Mouse (Mus musculus) kidney, postnatal 14 days (tissue): ENCODE measurements at regions not wholly inside any gene's neighbourhood (a gene's known extent, or its start where the extent isn't known, plus 50 kb on each side); places are given as distances from the start of the nearest gene placed in this dataset.
A peak's percentile ranks its signal among the peaks of the same experiment; 100 is the strongest.

Experiments used
- DNase-seq: peaks from one replicate; pipeline ENCODE4 v3.0.0; 2022; ENCODE audit warnings: mixed read lengths

- DNase-seq: peak; percentile 64
These were observed 135.0 kb downstream of the Cemip2 start for GRCm38 (mm10) chr19:21913005-21913670.

DNA sequence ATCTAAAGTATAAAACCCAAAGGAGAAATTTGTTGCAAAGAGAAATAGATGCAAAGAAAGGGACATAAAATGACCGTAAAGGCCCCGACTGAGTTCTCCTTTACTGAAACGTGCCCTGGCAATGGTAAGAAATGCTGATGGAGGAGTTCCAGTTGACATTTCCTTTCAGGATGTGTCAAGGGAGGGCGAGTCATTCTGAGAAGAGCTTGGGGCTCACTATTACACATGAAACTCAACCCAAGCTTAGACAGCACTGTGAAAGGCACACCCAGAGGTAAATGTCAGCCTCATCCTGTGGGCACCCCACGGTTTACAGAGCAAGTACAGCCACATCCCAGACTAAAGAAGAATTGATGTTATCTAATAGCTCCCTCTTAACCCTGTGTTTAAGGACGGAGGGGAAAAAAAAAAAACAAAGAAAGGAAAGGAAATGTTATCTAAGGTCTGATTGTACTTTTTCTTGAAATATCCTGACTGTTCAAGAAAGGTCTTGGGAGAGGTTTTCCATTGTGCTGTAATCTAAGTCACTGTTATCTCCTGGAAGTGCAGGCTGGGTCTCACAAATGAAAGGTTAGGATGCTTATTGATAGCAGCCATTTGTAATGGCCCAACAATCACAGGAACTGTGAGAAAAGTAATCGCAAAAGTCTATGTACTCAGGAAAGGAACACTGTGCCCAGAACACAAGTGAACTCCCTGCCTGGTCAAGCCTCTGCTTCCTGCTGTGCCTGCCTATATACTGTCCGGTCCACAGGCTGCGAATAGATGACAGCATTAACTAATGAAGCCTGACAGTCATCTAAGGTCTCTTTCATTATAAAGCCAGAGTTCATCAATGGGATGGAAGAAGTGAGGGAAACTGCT lies 135.8 kb downstream of the Cemip2 start:
- peak; percentile 32 for DNase-seq

DNA sequence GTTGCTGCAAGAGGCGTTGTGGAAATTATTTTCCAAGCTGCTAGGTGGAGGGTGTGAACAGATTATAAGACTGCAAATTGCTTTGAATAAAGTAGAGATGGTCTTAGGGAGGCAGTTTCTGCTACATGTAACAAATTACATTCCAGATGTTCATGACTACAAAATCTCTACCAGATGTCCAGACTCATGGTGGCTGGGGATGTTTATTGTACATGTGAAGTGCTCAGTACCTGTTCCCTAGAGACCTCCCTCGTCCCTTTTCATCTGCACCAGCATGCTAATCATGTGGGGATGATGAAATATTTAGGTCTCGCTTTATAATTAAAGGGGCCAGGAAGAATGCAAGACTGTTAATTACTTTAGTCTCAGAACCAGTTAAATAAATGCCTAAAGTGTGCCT lies 136.5 kb downstream of the Cemip2 start:
- DNase-seq: no peak

GRCm38 (mm10) chr19:21918113-21918512 lies 140.0 kb downstream of the Cemip2 start:
- no peak for DNase-seq

DNA sequence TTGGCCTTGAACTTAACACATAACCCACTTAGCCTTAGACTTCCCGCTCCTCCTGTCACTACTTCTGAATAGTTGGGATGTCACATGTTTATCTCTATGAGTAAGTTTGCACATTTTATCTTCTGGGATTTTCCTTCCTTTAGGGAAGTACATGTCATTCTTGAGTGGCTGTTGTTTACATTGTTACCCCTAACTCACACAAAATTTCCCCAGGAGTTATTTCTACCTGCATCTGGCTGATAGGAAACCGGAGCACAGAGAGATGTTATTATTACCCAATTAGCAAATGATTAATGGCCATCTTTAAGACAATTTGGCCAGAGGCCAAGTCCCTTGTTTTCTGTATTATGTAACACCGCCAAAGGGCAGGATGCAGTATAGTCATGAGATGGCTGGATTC lies 140.9 kb downstream of the Cemip2 start:
- DNase-seq: no peak

GRCm38 (mm10) chr19:21940114-21940513 lies 162.0 kb downstream of the Cemip2 start:
- DNase-seq: no peak

DNA sequence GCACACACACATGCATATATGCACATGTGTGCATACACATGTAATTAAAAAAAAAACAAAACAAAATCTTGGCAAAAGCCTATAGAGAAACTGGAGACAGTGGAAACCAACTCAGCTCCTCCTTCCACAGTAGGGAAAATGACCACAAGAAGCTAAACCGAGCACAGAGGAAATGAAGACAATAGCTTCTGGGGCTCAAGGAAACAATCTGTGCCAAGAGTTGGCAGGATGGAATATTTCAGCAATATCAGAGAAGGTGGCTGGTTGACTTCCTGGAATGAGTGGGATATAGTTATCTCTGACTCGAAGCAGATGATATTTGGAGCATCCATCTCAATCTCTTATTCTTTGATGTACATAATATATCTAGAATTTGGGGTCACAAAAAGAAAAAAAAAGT lies 163.6 kb downstream of the Cemip2 start:
- peak; percentile 25 for DNase-seq

GRCm38 (mm10) chr19:21942286-21942685 lies 164.1 kb downstream of the Cemip2 start:
- peak; percentile 44 for DNase-seq

- DNase-seq: peak; percentile 48
These were observed 165.3 kb downstream of the Cemip2 start for GRCm38 (mm10) chr19:21943407-21943806.

- no peak for DNase-seq
These were observed 168.2 kb downstream of the Cemip2 start for GRCm38 (mm10) chr19:21946262-21946922.

DNA sequence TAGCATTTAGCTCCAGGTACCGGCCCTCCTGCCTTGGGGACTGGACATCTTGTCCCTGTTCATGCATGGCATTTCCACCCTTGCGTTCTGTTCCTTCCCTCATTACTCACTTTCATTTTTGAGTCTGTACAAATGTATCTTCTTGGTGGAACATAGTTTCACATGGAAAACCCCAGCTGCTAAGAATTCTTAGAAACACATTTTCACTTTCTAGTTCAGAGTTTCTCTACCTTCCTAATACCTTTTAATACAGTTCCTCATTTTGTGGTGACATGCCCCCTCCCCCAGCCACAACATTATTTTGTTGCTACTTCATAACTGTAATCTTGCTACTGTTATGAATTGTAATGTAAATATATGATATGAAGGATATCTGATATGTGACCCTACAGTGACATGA lies 169.9 kb downstream of the Cemip2 start:
- no peak for DNase-seq

GRCm38 (mm10) chr19:21962635-21963034 lies 176.2 kb upstream of the Trpm3 start:
- DNase-seq: no peak

GRCm38 (mm10) chr19:21989857-21990256 lies 149.0 kb upstream of the Trpm3 start:
- no peak for DNase-seq

DNA sequence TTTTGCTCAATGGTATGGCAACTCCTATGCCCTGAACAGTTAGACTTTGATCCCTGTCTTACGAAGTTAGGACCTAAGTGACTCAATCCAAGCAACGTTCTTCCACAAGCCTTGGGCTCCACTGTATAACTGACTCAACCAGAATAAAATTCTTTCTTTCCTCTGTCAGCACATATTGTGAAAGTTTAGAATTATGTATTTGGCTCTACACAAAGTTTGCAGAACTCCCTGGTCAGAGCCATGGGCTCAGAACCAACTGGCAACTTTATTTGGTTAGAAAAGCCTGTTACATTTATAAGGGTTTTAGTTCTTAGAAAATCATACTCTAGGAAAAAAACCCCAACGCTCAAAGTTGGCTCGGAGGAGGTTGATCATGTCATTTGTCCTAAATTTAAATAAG lies 147.9 kb upstream of the Trpm3 start:
- DNase-seq: peak; percentile 8

- DNase-seq: no peak
These were observed 147.4 kb upstream of the Trpm3 start for GRCm38 (mm10) chr19:21991413-21991812.

DNA sequence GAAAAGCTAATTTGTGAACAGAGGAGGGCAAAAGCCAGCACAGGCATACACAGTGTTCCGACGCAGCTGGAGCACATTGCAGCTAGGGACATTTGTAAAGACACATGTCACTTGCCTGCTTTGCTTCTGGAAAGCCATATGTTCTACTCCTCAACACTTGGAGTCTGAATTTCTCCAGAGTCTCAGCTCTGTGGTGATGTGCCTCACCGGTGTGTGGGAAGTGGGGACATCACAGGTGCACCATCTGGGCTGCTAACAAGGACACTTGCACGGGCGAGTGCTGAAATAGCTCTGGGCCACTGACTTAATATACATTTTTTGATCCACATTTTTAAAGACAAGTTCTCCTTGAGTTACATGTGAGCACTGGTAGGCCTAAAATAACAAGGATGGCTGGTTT lies 139.2 kb upstream of the Trpm3 start:
- DNase-seq: no peak

GRCm38 (mm10) chr19:22008053-22008935 lies 130.6 kb upstream of the Trpm3 start:
- no peak for DNase-seq

DNA sequence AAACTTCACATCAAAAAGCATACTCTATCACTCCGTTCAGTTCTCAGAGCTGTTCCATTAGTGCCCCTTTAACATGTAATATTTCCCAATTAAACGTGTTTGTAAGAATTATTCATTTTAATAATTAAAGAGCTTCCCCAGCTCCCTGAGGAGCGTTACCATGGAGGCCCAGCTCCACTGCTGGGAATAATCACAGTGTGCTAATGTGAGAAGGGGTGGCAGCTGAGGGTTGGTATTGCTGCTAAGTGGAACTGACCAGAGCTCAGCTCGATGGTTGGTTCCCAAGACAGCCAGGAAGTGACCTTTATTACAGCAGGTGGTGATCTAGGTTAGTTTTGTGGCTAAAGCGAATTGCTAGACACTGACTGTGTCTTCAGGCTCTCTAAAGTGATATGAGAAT lies 128.6 kb upstream of the Trpm3 start:
- no peak for DNase-seq

GRCm38 (mm10) chr19:22015854-22016610 lies 122.8 kb upstream of the Trpm3 start:
- DNase-seq: no peak

- no peak for DNase-seq
These were observed 121.4 kb upstream of the Trpm3 start for GRCm38 (mm10) chr19:22017425-22017824.

DNA sequence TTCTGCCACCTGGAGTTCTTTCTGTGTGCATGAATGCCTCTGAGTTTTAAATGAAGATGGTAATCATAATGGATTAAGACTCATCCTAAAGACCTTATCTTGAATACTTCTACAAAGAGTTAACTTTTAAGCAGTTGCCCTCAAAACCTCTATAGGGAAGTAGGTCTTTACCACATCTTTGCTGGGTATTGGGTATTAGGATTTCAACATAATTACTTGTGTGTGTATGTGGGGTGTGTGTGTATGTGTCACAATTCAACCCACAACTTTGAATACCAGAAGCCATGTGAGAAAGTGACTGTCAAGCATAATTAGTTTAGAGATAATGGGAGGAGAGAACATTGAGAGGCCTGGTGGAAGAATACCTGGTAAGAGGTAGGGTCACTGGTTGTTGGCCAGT lies 111.3 kb upstream of the Trpm3 start:
- DNase-seq: no peak

DNA sequence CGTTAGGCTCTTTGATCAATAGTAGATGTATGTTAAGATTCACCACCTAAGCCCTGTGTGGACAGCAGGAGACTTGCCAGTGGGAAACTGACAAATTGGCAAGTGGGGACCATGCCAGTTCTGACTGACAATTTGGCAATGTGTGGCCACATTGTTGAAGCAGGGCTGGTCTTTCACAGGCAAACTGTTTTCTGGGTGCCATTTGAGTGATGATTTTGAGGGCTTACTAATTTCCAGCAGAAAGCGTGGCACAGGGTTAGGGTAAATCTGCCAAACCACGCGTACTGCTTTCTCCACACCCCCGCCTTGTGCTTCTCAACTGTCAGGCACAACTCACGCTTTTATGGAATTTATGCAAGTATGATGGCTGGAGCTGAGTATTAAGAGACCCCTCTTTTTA lies 91.2 kb upstream of the Trpm3 start:
- no peak for DNase-seq
